Mouse (Mus musculus): ENCODE measurements around the gene Gm4553. TPM values are rescaled to one million over a fixed set of nuclear protein-coding genes. Genes with fewer than 3 reads are reported as not detected.
A peak's percentile ranks its signal among the peaks of the same experiment; 100 is the strongest.
"Not testable (repeated sequence)": the region's sequence is repeated elsewhere in the genome, so short reads cannot be mapped to it uniquely, and the experiment has no call there.

Gene Gm4553
- total and polyA plus RNA-seq, 2 experiments from 2014 or later, result not detected

DNA sequence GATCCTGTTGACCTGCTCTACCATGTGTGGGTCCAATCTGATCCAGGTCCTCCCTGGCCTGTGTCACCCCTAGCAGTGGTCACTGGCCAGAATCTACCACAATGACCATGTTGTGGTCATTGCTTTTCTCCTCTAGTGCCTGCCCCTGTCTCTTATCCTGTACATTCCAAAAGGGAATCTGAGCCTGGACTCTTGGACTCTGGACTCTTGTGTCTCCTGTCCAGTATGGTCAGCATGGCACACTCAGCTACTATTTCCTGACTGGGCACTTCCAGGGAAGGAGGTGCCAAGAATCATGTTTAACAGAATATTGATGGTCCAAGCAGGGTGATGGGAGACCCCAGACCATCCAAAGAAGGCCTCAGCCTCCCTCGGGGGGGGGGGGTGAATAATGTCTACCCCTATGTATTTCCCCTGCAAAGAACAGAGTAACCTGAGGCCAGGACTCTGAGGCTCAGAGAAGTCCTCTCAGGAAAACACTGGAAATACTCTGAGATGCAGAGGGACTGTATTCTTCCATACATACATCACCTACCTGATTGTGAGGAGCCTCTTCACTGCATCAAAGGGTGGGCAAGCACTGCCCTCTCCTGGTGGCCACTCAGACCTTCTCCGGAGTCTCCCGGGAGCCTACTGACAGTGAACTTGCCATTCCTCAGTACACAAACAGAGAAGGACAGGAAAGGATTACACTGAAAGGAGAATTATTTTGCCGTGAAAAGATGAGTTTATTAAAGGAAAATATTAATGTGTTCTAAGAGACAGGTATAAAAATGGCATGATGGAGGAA is 31.1 kb downstream of the Gm4553 start:
- Histone ChIP-seq H3K4me2 (ENCODE audit: low read depth) (no peak overlapping the region), H3K9ac (no peak overlapping the region), H3K9me3 (ENCODE audit: low read length) (no peaks in the 10 kb centered on the region), H3K36me3 (ENCODE audit: insufficient read depth) (no peaks in the 10 kb centered on the region), H3K27me3 (ENCODE audit: insufficient read depth, low read length) (no peaks in the 10 kb centered on the region), H3K27ac (ENCODE audit: low read depth, low read length) (no peak overlapping the region), H3K4me3 (ENCODE audit: low read depth, low read length) (no peak overlapping the region), H3K4me1 (ENCODE audit: insufficient read depth) (no peaks in the 10 kb centered on the region)
- 67% methylated on average over 4 of the region's 4 CpGs for WGBS
- DNase-seq (peak; percentile 25), ATAC-seq (peak; percentile 50; the same call in 1 of the 2 replicates)
- peak; percentile 59 for TF ChIP-seq CTCF (IDR thresholded peaks at IDR 0.05; ENCODE audit: low read depth)

DNA sequence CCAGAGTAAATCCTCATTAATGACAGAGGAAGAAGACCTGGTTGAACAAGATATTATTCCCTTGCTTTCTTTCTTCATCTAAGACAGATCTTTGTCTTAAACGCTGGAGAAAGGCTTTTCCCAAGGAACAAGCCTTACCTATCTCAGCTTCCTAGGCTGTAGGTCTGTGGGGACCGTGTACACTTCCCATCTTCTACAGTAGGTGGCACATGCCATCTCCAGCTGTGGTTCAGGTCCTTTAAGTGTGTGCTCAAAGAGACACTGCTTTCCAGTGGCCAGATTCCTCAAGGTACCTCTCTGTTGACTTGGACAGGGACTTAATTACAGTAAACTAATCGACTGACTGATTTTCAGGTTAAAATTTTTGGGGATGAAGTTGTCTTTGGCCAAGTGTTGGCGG is 36.7 kb downstream of the Gm4553 start:
- DNase-seq (no peak), ATAC-seq (no peak)
- Histone ChIP-seq H3K9me3 (ENCODE audit: low read length) (no peaks in the 10 kb centered on the region), H3K27me3 (ENCODE audit: insufficient read depth, low read length) (no peaks in the 10 kb centered on the region), H3K9ac (no peak overlapping the region), H3K27ac (ENCODE audit: low read depth, low read length) (no peak overlapping the region), H3K36me3 (ENCODE audit: insufficient read depth) (no peaks in the 10 kb centered on the region), H3K4me3 (ENCODE audit: low read depth, low read length) (no peak overlapping the region), H3K4me1 (ENCODE audit: insufficient read depth) (no peaks in the 10 kb centered on the region), H3K4me2 (ENCODE audit: low read depth) (no peak overlapping the region)
- TF ChIP-seq CTCF (IDR thresholded peaks at IDR 0.05; ENCODE audit: low read depth), result peak; percentile 23; the same call in 1 of the 2 replicates
- WGBS, result 66% methylated on average over 4 of the region's 4 CpGs

DNA sequence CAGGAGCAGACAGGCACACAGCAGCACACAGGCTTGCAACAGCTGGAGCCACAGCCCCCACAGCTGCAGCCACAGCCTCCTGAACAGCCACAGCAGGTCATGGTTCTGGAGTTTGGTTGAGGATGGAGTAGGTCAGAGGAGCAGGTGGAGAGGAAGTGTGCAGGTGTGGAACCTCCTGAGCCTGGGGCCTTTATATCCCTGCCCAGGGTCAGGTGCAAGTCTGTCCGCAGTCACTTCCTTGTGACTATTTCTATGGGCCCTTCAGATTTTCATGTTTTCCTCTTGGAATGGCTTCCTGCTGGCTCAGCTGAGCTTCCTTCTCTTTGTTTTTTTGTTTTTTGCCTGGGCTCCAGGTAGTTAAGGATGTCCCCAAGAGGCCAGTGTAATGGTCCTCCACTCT is 44.9 kb downstream of the Gm4553 start, which contains the start of gene Gm45618:
TSS of gene Gm45618 (minus strand) at position 101 of the 400 bp plus-strand sequence.
- ATAC-seq; H3K4me3 ChIP-seq (ENCODE audit: low read depth, low read length); DNase-seq; H3K9ac ChIP-seq; H3K4me1 ChIP-seq (ENCODE audit: insufficient read depth); H3K9me3 ChIP-seq (ENCODE audit: low read length); H3K36me3 ChIP-seq (ENCODE audit: insufficient read depth); H3K27ac ChIP-seq (ENCODE audit: low read depth, low read length); H3K27me3 ChIP-seq (ENCODE audit: insufficient read depth, low read length); H3K4me2 ChIP-seq (ENCODE audit: low read depth): not testable (repeated sequence)
- WGBS, result 87% methylated on average over 1 of the region's 1 CpGs

DNA sequence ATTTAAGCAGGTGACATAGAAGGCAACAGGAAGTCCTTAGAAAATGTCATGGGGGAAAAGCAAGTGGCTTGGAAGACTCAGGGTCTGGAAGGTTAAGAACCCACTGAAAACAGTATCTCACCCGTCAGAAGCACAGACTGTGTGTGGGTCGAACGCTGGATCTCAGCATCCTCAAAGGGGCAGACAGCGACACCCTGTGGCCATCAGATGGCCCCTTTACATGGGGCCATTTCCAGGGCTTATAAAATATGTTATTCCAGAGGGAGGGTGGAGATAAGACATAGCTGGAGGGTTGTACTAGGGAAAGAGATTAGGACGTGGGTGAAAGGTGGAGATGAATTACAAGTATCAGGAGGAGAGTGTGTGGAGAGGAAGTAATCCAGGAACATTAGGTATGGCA is 45.9 kb downstream of the Gm4553 start:
- Histone ChIP-seq H3K9ac (no peak overlapping the region), H3K27ac (ENCODE audit: low read depth, low read length) (no peak overlapping the region), H3K4me2 (ENCODE audit: low read depth) (no peak overlapping the region), H3K4me1 (ENCODE audit: insufficient read depth) (no peaks in the 10 kb centered on the region), H3K4me3 (ENCODE audit: low read depth, low read length) (no peak overlapping the region), H3K36me3 (ENCODE audit: insufficient read depth) (no peaks in the 10 kb centered on the region), H3K9me3 (ENCODE audit: low read length) (no peaks in the 10 kb centered on the region), H3K27me3 (ENCODE audit: insufficient read depth, low read length) (no peaks in the 10 kb centered on the region)
- 14% methylated on average over 5 of the region's 5 CpGs for WGBS
- TF ChIP-seq CTCF (IDR thresholded peaks at IDR 0.05; ENCODE audit: low read depth), result peak; percentile 53
- DNase-seq, result peak; percentile 5
- ATAC-seq, result no peak

Other genes with a start within 250 kb of the Gm4553 start
- gene Tollip, start 247.2 kb downstream of the Gm4553 start, total RNA-seq (2014; rRNA removed), result 73.4 and 89.8 TPM in 2 replicates
- gene Tollip, start 247.2 kb downstream of the Gm4553 start, polyA plus RNA-seq (2015; fragmentation: Nextera tagmentation; extraction: Ambion mirVana), result 64.5 and 78.3 TPM in 2 replicates
- 107 and 132 TPM in 2 replicates for gene Brsk2, start 216.0 kb downstream of the Gm4553 start, total RNA-seq (2014; rRNA removed)
- 15.8 and 18.3 TPM in 2 replicates for gene Brsk2, start 216.0 kb downstream of the Gm4553 start, polyA plus RNA-seq (2015; fragmentation: Nextera tagmentation; extraction: Ambion mirVana)
- 37.8 and 42.5 TPM in 2 replicates for gene Mob2, start 104.7 kb downstream of the Gm4553 start, total RNA-seq (2014; rRNA removed)
- 39.8 and 39.9 TPM in 2 replicates for gene Mob2, start 104.7 kb downstream of the Gm4553 start, polyA plus RNA-seq (2015; fragmentation: Nextera tagmentation; extraction: Ambion mirVana)
- 78.0 and 92.6 TPM in 2 replicates for gene Dusp8, start 69.9 kb downstream of the Gm4553 start, total RNA-seq (2014; rRNA removed)
- 79.2 and 106 TPM in 2 replicates for gene Dusp8, start 69.9 kb downstream of the Gm4553 start, polyA plus RNA-seq (2015; fragmentation: Nextera tagmentation; extraction: Ambion mirVana)
- gene Gm45618, start 45.0 kb downstream of the Gm4553 start, total RNA-seq (2014; rRNA removed), result not detected in 2 replicates
- gene Gm45618, start 45.0 kb downstream of the Gm4553 start, polyA plus RNA-seq (2015; fragmentation: Nextera tagmentation; extraction: Ambion mirVana), result 0.24 TPM in 1 of 2 replicates, not detected in the other
- gene Gm39115, start 29.7 kb downstream of the Gm4553 start, total RNA-seq (2014; rRNA removed), result not detected in 2 replicates
- gene Gm39115, start 29.7 kb downstream of the Gm4553 start, polyA plus RNA-seq (2015; fragmentation: Nextera tagmentation; extraction: Ambion mirVana), result not detected in 2 replicates
- gene Gm45337, start 21.1 kb downstream of the Gm4553 start, total RNA-seq (2014; rRNA removed), result not detected in 2 replicates
- gene Gm45337, start 21.1 kb downstream of the Gm4553 start, polyA plus RNA-seq (2015; fragmentation: Nextera tagmentation; extraction: Ambion mirVana), result not detected in 2 replicates
- gene Gm29735, start 8.6 kb downstream of the Gm4553 start, total RNA-seq (2014; rRNA removed), result not detected in 2 replicates
- not detected in 2 replicates for gene Gm29735, start 8.6 kb downstream of the Gm4553 start, polyA plus RNA-seq (2015; fragmentation: Nextera tagmentation; extraction: Ambion mirVana)
- gene Krtap5-2, start 10.3 kb upstream of the Gm4553 start, total RNA-seq (2014; rRNA removed), result 0.08 TPM in 1 of 2 replicates, not detected in the other
- gene Krtap5-2, start 10.3 kb upstream of the Gm4553 start, polyA plus RNA-seq (2015; fragmentation: Nextera tagmentation; extraction: Ambion mirVana), result not detected in 2 replicates
- not detected in 2 replicates for gene Gm10153, start 24.6 kb upstream of the Gm4553 start, total RNA-seq (2014; rRNA removed)
- gene Gm10153, start 24.6 kb upstream of the Gm4553 start, polyA plus RNA-seq (2015; fragmentation: Nextera tagmentation; extraction: Ambion mirVana), result not detected in 2 replicates
- gene Krtap5-3, start 35.6 kb upstream of the Gm4553 start, total RNA-seq (2014; rRNA removed), result not detected in 2 replicates
- not detected in 2 replicates for gene Krtap5-3, start 35.6 kb upstream of the Gm4553 start, polyA plus RNA-seq (2015; fragmentation: Nextera tagmentation; extraction: Ambion mirVana)
- gene Gm7579, start 46.1 kb upstream of the Gm4553 start, total RNA-seq (2014; rRNA removed), result not detected in 2 replicates
- gene Gm7579, start 46.1 kb upstream of the Gm4553 start, polyA plus RNA-seq (2015; fragmentation: Nextera tagmentation; extraction: Ambion mirVana), result not detected in 2 replicates
- gene Krtap5-5, start 64.2 kb upstream of the Gm4553 start, total RNA-seq (2014; rRNA removed), result not detected in 2 replicates
- gene Krtap5-5, start 64.2 kb upstream of the Gm4553 start, polyA plus RNA-seq (2015; fragmentation: Nextera tagmentation; extraction: Ambion mirVana), result not detected in 2 replicates
- not detected in 2 replicates for gene Gm40460, start 75.3 kb upstream of the Gm4553 start, total RNA-seq (2014; rRNA removed)
- gene Gm40460, start 75.3 kb upstream of the Gm4553 start, polyA plus RNA-seq (2015; fragmentation: Nextera tagmentation; extraction: Ambion mirVana), result not detected in 2 replicates
- not detected in 2 replicates for gene Gm2431, start 92.6 kb upstream of the Gm4553 start, total RNA-seq (2014; rRNA removed)
- not detected in 2 replicates for gene Gm2431, start 92.6 kb upstream of the Gm4553 start, polyA plus RNA-seq (2015; fragmentation: Nextera tagmentation; extraction: Ambion mirVana)
- not detected in 2 replicates for gene Gm4559, start 108.6 kb upstream of the Gm4553 start, total RNA-seq (2014; rRNA removed)
- not detected in 2 replicates for gene Gm4559, start 108.6 kb upstream of the Gm4553 start, polyA plus RNA-seq (2015; fragmentation: Nextera tagmentation; extraction: Ambion mirVana)
- not detected in 2 replicates for gene Krtap5-1, start 131.4 kb upstream of the Gm4553 start, total RNA-seq (2014; rRNA removed)
- gene Krtap5-1, start 131.4 kb upstream of the Gm4553 start, polyA plus RNA-seq (2015; fragmentation: Nextera tagmentation; extraction: Ambion mirVana), result not detected in 2 replicates
- gene Krtap5-4, start 137.8 kb upstream of the Gm4553 start, total RNA-seq (2014; rRNA removed), result not detected in 2 replicates
- gene Krtap5-4, start 137.8 kb upstream of the Gm4553 start, polyA plus RNA-seq (2015; fragmentation: Nextera tagmentation; extraction: Ambion mirVana), result not detected in 2 replicates
- gene Ifitm10, start 208.0 kb upstream of the Gm4553 start, total RNA-seq (2014; rRNA removed), result 5.6 and 6.6 TPM in 2 replicates
- gene Ifitm10, start 208.0 kb upstream of the Gm4553 start, polyA plus RNA-seq (2015; fragmentation: Nextera tagmentation; extraction: Ambion mirVana), result 10.2 and 13.0 TPM in 2 replicates
- 21.2 and 45.2 TPM in 2 replicates for gene Gm49369, start 216.9 kb upstream of the Gm4553 start, total RNA-seq (2014; rRNA removed)
- gene Gm49369, start 216.9 kb upstream of the Gm4553 start, polyA plus RNA-seq (2015; fragmentation: Nextera tagmentation; extraction: Ambion mirVana), result 0.60 TPM in 1 of 2 replicates, not detected in the other
- gene Ctsd, start 222.3 kb upstream of the Gm4553 start, total RNA-seq (2014; rRNA removed), result 243 and 366 TPM in 2 replicates
- gene Ctsd, start 222.3 kb upstream of the Gm4553 start, polyA plus RNA-seq (2015; fragmentation: Nextera tagmentation; extraction: Ambion mirVana), result 313 and 338 TPM in 2 replicates

Measured in forebrain, postnatal 0 days (tissue).